Mouse (Mus musculus): ENCODE results near the gene Olfr1045.
"Not testable (repeated sequence)": the region's sequence is repeated elsewhere in the genome, so short reads cannot be mapped to it uniquely, and the experiment has no call there.

Olfr1045 gene

GRCm38 (mm10) chr2:86202909-86203308, at the start of gene Olfr1045:
Gene Olfr1045, minus strand, starts transcription at chr2:86203009.
- DNase-seq (ENCODE audit: low read depth in 1 of 2, low spot score in 2 of 2): no peak

- no peak for DNase-seq (ENCODE audit: low read depth in 1 of 2, low spot score in 2 of 2)
These were observed 37.4 kb upstream of the Olfr1045 start, which contains the start of gene Olfr1048 for GRCm38 (mm10) chr2:86240189-86240588. Gene Olfr1048, minus strand, starts transcription at chr2:86240289.

GRCm38 (mm10) chr2:86231301-86231700, 28.5 kb upstream of the Olfr1045 start, which contains the start of gene Olfr1047:
Gene Olfr1047, minus strand, starts transcription at chr2:86231401.
- no peak for DNase-seq (ENCODE audit: low read depth in 1 of 2, low spot score in 2 of 2)

DNA sequence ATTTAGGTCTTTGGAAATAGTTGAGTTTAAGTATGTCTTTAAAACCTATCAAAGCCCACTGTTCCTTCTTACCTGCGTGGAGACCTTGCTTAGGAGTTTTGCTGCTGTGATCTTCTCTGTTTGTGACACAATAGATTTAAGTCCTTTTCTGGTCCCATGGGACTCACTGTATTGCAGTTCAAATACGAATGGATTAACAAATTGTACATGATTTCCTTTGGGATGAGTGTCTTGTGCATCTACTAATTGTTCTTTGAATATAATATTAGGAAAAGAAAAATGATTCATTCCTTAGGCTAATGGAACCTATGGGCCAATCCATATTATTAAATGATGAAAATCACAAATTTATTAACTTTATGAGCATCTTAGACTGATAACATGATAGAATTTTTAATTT, 16.4 kb upstream of the Olfr1045 start, which contains the start of gene Olfr1046:
TSS of gene Olfr1046 (minus strand) at position 101 of the 400 bp plus-strand sequence.
- no peak for DNase-seq (ENCODE audit: low read depth in 1 of 2, low spot score in 2 of 2)

- no peak for DNase-seq (ENCODE audit: low read depth in 1 of 2, low spot score in 2 of 2)
These were observed 6.9 kb downstream of the Olfr1045 start for GRCm38 (mm10) chr2:86195863-86196262.

- no peak for DNase-seq (ENCODE audit: low read depth in 1 of 2, low spot score in 2 of 2)
These were observed 17.2 kb downstream of the Olfr1045 start, which contains the start of gene Olfr52 for GRCm38 (mm10) chr2:86185583-86185982. Gene Olfr52, minus strand, starts transcription at chr2:86185683.

- no peak for DNase-seq (ENCODE audit: low read depth in 1 of 2, low spot score in 2 of 2)
These were observed 22.9 kb downstream of the Olfr1045 start for GRCm38 (mm10) chr2:86179950-86180349.

- DNase-seq (ENCODE audit: low read depth in 1 of 2, low spot score in 2 of 2): no peak
These were observed 25.1 kb downstream of the Olfr1045 start, which contains the start of gene Olfr1044 for GRCm38 (mm10) chr2:86177720-86178119. Gene Olfr1044, minus strand, starts transcription at chr2:86177820.

DNA sequence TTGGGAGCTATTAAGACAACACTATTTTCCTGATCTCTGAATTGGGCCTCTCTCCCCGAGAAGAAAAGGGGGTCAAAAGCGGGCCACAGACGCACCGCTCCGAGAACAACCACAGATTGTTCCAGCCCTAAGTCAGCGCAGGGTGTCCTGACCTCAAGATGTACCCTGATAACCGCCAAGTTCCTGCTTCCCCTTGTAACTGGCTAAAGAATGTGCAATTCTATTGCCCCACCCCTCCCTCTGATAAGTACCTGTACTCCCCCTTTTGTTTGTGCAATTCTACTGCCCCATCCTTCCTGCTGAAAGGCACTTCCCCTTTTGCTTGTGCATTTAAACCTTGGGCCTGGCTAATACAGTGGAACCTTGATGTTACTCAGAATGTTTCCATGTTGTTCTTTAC, 27.4 kb downstream of the Olfr1045 start:
- not testable (repeated sequence) for DNase-seq (ENCODE audit: low read depth in 1 of 2, low spot score in 2 of 2)

DNA sequence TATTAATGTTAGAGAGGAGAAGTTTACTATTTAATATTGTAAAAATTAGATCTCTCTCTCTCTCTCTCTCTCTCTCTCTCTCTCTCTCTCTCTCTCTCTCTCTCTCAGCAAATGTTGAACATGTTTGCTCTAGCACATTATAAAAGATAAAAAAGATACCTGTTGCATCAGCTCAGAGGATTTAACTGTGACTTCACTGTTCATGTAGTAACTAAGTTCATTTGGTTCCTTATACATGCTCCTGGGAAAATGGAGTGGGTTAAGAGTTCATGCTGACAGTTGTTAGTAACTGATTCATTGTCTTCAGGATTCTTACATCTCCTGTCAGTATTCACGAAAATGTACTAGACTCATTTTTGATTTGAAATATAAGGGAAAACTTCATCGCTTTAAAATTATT, 35.4 kb downstream of the Olfr1045 start, which contains the start of gene Olfr1043:
TSS of gene Olfr1043 (minus strand) at position 101 of the 400 bp plus-strand sequence.
- no peak for DNase-seq (ENCODE audit: low read depth in 1 of 2, low spot score in 2 of 2)

GRCm38 (mm10) chr2:86161738-86162137, 41.1 kb downstream of the Olfr1045 start, which contains the start of gene Olfr1042:
Gene Olfr1042, minus strand, starts transcription at chr2:86161838.
- no peak for DNase-seq (ENCODE audit: low read depth in 1 of 2, low spot score in 2 of 2)

DNA sequence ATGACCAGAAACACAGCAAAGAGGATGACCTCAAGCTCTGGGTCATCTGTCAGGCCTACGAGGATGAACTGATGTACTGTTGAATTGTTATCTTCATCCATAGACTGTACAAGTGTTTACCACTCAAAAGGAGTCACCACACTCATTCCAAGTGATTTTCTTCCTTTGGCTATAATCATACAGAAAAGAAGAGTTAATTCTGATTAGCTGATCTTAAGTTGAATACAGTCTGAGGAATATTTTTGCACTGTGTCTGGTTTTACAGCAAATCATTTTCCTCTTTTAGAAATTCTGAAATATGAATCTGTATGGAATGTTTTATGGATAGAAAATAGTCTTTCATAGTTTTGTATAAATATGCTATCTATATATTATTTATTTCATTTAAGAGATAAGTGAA, 56.2 kb downstream of the Olfr1045 start, which contains the start of gene Olfr1040:
TSS of gene Olfr1040 (minus strand) at position 101 of the 400 bp plus-strand sequence.
- no peak for DNase-seq (ENCODE audit: low read depth in 1 of 2, low spot score in 2 of 2)
